Mouse (Mus musculus) T-helper 17 cell (primary cell): ENCODE data around the gene Acaca.

Source experiments
- in situ Hi-C, 2 experiments: fragments of 300-600 bp; cut with MboI, MseI; formaldehyde crosslinking; loops; 1 replicate in 1 of 2; 2 replicates in 1 of 2; pipeline ENCODE4 v1.15.1; 2025; ENCODE audit warnings: high pct_unique_total_duplicates in 2 of 2

Acaca gene

GRCm38 (mm10) chr11:84128943-84129798 lies at the start of gene Acaca, which contains the start of gene Tada2a:
Gene Acaca (plus strand): TSS chr11:84129672.
Gene Tada2a (minus strand): TSS chr11:84129600.
- in situ Hi-C loops: loop anchor here (5.0 to 10.0 kb wide), 3 partner anchors 57 to 676 kb away; partner anchors contain the start of gene Lhx1 (in 1 of the 2)

- in situ Hi-C loops: no loop called here
These were observed 49.6 kb upstream of the Acaca start for GRCm38 (mm10) chr11:84079887-84080286.

GRCm38 (mm10) chr11:84080327-84080726 lies 49.1 kb upstream of the Acaca start:
- in situ Hi-C loops: no loop called here

- in situ Hi-C loops: no loop called here
These were observed 47.6 kb upstream of the Acaca start for GRCm38 (mm10) chr11:84081901-84082300.

GRCm38 (mm10) chr11:84090572-84090971 lies 38.9 kb upstream of the Acaca start:
- in situ Hi-C loops: no loop called here

- in situ Hi-C loops: no loop called here
These were observed 34.4 kb upstream of the Acaca start for GRCm38 (mm10) chr11:84095084-84095483.

GRCm38 (mm10) chr11:84097251-84097998 lies 32.0 kb upstream of the Acaca start:
- in situ Hi-C loops: no loop called here

GRCm38 (mm10) chr11:84101182-84101581 lies 28.3 kb upstream of the Acaca start:
- in situ Hi-C loops: no loop called here

GRCm38 (mm10) chr11:84104036-84104435 lies 25.4 kb upstream of the Acaca start:
- in situ Hi-C loops: no loop called here

GRCm38 (mm10) chr11:84107137-84107536 lies 22.3 kb upstream of the Acaca start:
- in situ Hi-C loops: no loop called here

GRCm38 (mm10) chr11:84113623-84114022 lies 15.8 kb upstream of the Acaca start:
- in situ Hi-C loops: no loop called here

GRCm38 (mm10) chr11:84115646-84116045 lies 13.8 kb upstream of the Acaca start:
- in situ Hi-C loops: no loop called here

- in situ Hi-C loops: no loop called here
These were observed 13.3 kb upstream of the Acaca start for GRCm38 (mm10) chr11:84116221-84116620.

GRCm38 (mm10) chr11:84117431-84117830 lies 12.0 kb upstream of the Acaca start:
- in situ Hi-C loops: no loop called here

GRCm38 (mm10) chr11:84121051-84121956 lies 8.2 kb upstream of the Acaca start:
- in situ Hi-C loops: loop anchor here (10.0 kb wide), 2 partner anchors 403 to 683 kb away; partner anchors contain the start of gene Lhx1 (in 1 of the 2)

- in situ Hi-C loops: loop anchor here (5.0 to 10.0 kb wide), 3 partner anchors 56 to 677 kb away; partner anchors contain the start of gene Lhx1 (in 1 of the 2)
These were observed 1.5 kb upstream of the Acaca start for GRCm38 (mm10) chr11:84127977-84128376.

GRCm38 (mm10) chr11:84129799-84130185 lies 320 bp downstream of the Acaca start:
- in situ Hi-C loops: loop anchor here (5.0 to 10.0 kb wide), 3 partner anchors 57 to 675 kb away; partner anchors contain the start of gene Lhx1 (in 1 of the 2)

- in situ Hi-C loops: no loop called here
These were observed 4.9 kb downstream of the Acaca start for GRCm38 (mm10) chr11:84134331-84134860.

- in situ Hi-C loops: no loop called here
These were observed 7.0 kb downstream of the Acaca start for GRCm38 (mm10) chr11:84136453-84136852.

GRCm38 (mm10) chr11:84141752-84142151 lies 12.3 kb downstream of the Acaca start:
- in situ Hi-C loops: no loop called here
